Mouse (Mus musculus): ENCODE measurements around the gene Hirip3. TPM values are rescaled to one million over a fixed set of nuclear protein-coding genes. Genes with fewer than 3 reads are reported as not detected.
"Not testable (repeated sequence)": the region's sequence is repeated elsewhere in the genome, so short reads cannot be mapped to it uniquely, and the experiment has no call there.

Hirip3 gene
- polyA plus RNA-seq, 1 experiment from 2014 or later = 57.2 TPM

DNA sequence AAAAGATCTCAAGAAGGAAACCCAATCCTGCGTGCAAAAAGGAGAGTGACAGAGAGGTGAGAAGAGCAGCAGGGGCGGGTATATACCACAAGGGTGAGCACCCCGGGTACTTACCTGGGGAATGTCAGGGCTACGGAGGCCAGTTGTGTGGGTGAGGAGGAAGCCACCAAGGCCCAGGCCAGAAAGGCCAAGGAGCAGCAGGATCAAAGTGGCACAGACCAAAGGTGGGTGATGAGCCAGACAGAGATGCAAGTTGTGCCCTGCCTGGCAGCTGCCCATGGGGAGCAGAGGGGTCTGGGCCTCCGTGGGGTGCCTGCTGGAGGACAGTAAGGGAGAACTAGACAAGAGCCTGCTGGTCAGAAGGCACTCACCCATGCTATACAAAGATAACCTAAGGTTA is 35.1 kb downstream of the Hirip3 start:
- 86% methylated on average over 5 of the region's 5 CpGs for WGBS
- H3K27ac ChIP-seq = no peak overlapping the region
- DNase-seq (ENCODE audit: low spot score) = no peak
- no peaks in the 10 kb centered on the region for H3K9me3 ChIP-seq (replicated peaks)
- peaks cover under 1% of the 10 kb centered on the region for H3K36me3 ChIP-seq
- H3K4me3 ChIP-seq = no peak overlapping the region
- H3K27me3 ChIP-seq (ENCODE audit: low read depth, poor library complexity, severe bottlenecking) = no peaks in the 10 kb centered on the region
- H3K4me1 ChIP-seq = peaks cover 16% of the 10 kb centered on the region

GRCm38 (mm10) chr7:126897390-126898101 is 35.8 kb downstream of the Hirip3 start:
- Histone ChIP-seq H3K9me3 (replicated peaks) (no peaks in the 10 kb centered on the region), H3K27ac (peak overlapping the region; percentile 90), H3K4me1 (peaks cover 16% of the 10 kb centered on the region), H3K4me3 (peak overlapping the region; percentile 77), H3K27me3 (ENCODE audit: low read depth, poor library complexity, severe bottlenecking) (no peaks in the 10 kb centered on the region), H3K36me3 (no peaks in the 10 kb centered on the region)
- 27% methylated on average over 16 of the region's 16 CpGs for WGBS
- DNase-seq (ENCODE audit: low spot score) = no peak

GRCm38 (mm10) chr7:126898102-126898990 is 36.6 kb downstream of the Hirip3 start:
- H3K36me3 ChIP-seq = no peaks in the 10 kb centered on the region
- WGBS = 12% methylated on average over 37 of the region's 37 CpGs
- DNase-seq (ENCODE audit: low spot score) = peak; percentile 100

DNA sequence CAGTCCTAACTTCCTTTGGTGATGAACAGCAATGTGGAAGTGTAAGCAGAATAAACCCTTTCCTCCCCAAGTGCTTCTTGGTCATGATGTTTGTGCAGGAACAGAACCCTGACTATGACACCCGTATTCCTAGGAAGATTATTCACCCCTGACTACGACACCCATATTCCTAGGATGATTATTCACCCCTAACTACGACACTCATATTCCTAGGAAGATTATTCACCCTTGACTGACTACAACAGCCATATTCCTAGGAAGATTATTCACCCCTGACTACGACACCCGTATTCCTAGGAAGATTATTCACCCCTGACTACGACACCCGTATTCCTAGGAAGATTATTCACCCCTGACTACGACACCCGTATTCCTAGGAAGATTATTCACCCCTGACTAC is 38.0 kb downstream of the Hirip3 start:
- not testable (repeated sequence) for H3K36me3 ChIP-seq; H3K27ac ChIP-seq; H3K4me3 ChIP-seq; H3K27me3 ChIP-seq (ENCODE audit: low read depth, poor library complexity, severe bottlenecking); H3K9me3 ChIP-seq (replicated peaks); DNase-seq (ENCODE audit: low spot score)
- peaks cover 16% of the 10 kb centered on the region for H3K4me1 ChIP-seq
- 91% methylated on average over 8 of the region's 9 CpGs for WGBS

More at GRCm38 (mm10) chr7:126898102-126898990, 36.6 kb downstream of the Hirip3 start:
- peak overlapping the region; percentile 90 for H3K27ac ChIP-seq
- no peaks in the 10 kb centered on the region for H3K9me3 ChIP-seq (replicated peaks)
- H3K4me1 ChIP-seq = peaks cover 16% of the 10 kb centered on the region
- no peaks in the 10 kb centered on the region for H3K27me3 ChIP-seq (ENCODE audit: low read depth, poor library complexity, severe bottlenecking)
- peak overlapping the region; percentile 77 for H3K4me3 ChIP-seq

GRCm38 (mm10) chr7:126905590-126905989 is 43.8 kb downstream of the Hirip3 start:
- H3K4me1 ChIP-seq = no peaks in the 10 kb centered on the region
- no peak overlapping the region for H3K27ac ChIP-seq
- DNase-seq (ENCODE audit: low spot score) = no peak
- no peak overlapping the region for H3K4me3 ChIP-seq
- no peaks in the 10 kb centered on the region for H3K36me3 ChIP-seq
- no peaks in the 10 kb centered on the region for H3K9me3 ChIP-seq (replicated peaks)
- 77% methylated on average over 3 of the region's 3 CpGs for WGBS
- H3K27me3 ChIP-seq (ENCODE audit: low read depth, poor library complexity, severe bottlenecking) = no peaks in the 10 kb centered on the region

DNA sequence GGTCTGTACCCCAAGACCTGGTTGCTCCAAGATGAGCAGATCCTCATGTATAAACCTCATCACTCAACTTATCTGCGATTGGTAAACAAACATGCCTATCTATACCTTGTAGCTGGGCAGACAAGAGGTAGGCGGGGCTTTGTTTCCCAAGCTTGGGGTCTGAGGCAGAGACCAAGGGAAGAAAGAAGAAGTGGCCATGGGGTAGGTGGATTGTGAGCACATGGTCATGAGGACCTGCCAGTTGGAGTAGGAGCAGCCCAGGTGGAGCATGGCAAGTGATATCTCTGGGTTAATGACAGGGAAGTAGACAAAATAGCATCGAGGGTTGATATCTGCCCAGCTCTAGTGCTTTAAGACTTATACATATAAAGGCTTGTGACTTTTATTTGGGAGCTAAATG is 53.1 kb downstream of the Hirip3 start:
- Histone ChIP-seq H3K36me3 (no peaks in the 10 kb centered on the region), H3K4me3 (no peak overlapping the region), H3K9me3 (replicated peaks) (no peaks in the 10 kb centered on the region), H3K4me1 (no peaks in the 10 kb centered on the region), H3K27me3 (ENCODE audit: low read depth, poor library complexity, severe bottlenecking) (no peaks in the 10 kb centered on the region), H3K27ac (no peak overlapping the region)
- 94% methylated on average over 3 of the region's 3 CpGs for WGBS
- DNase-seq (ENCODE audit: low spot score) = no peak

Other genes starting within 250 kb of the Hirip3 start
- 0.45 and 0.78 TPM in 2 replicates for gene Nupr1, start 231.1 kb upstream of the Hirip3 start, polyA plus RNA-seq (2016; fragmentation: Nextera tagmentation; extraction: Ambion mirVana)
- 69.0 and 69.2 TPM in 2 replicates for gene Sgf29, start 212.7 kb upstream of the Hirip3 start, polyA plus RNA-seq (2016; fragmentation: Nextera tagmentation; extraction: Ambion mirVana)
- gene Sult1a1, start 185.5 kb upstream of the Hirip3 start, polyA plus RNA-seq (2016; fragmentation: Nextera tagmentation; extraction: Ambion mirVana) = 0.11 and 0.49 TPM in 2 replicates
- gene Bola2, start 166.6 kb upstream of the Hirip3 start, polyA plus RNA-seq (2016; fragmentation: Nextera tagmentation; extraction: Ambion mirVana) = 177 and 237 TPM in 2 replicates
- 12.6 and 14.8 TPM in 2 replicates for gene Slx1b, start 166.2 kb upstream of the Hirip3 start, polyA plus RNA-seq (2016; fragmentation: Nextera tagmentation; extraction: Ambion mirVana)
- gene Coro1a, start 154.2 kb upstream of the Hirip3 start, polyA plus RNA-seq (2016; fragmentation: Nextera tagmentation; extraction: Ambion mirVana) = 28.9 and 37.8 TPM in 2 replicates
- gene Mapk3, start 102.4 kb upstream of the Hirip3 start, polyA plus RNA-seq (2016; fragmentation: Nextera tagmentation; extraction: Ambion mirVana) = 47.3 and 55.9 TPM in 2 replicates
- 0.83 and 1.5 TPM in 2 replicates for gene Gdpd3, start 95.6 kb upstream of the Hirip3 start, polyA plus RNA-seq (2016; fragmentation: Nextera tagmentation; extraction: Ambion mirVana)
- 51.7 and 84.9 TPM in 2 replicates for gene Ypel3, start 85.0 kb upstream of the Hirip3 start, polyA plus RNA-seq (2016; fragmentation: Nextera tagmentation; extraction: Ambion mirVana)
- gene Tbx6, start 80.5 kb upstream of the Hirip3 start, polyA plus RNA-seq (2016; fragmentation: Nextera tagmentation; extraction: Ambion mirVana) = 0.23 and 0.53 TPM in 2 replicates
- gene Ppp4c, start 69.5 kb upstream of the Hirip3 start, polyA plus RNA-seq (2016; fragmentation: Nextera tagmentation; extraction: Ambion mirVana) = 450 and 462 TPM in 2 replicates
- 0.20 and 0.21 TPM in 2 replicates for gene Fam57b, start 64.3 kb upstream of the Hirip3 start, polyA plus RNA-seq (2016; fragmentation: Nextera tagmentation; extraction: Ambion mirVana)
- not detected in 2 replicates for gene 4930451I11Rik, start 30.3 kb upstream of the Hirip3 start, polyA plus RNA-seq (2016; fragmentation: Nextera tagmentation; extraction: Ambion mirVana)
- 1.0 and 1.9 TPM in 2 replicates for gene Doc2a, start 14.6 kb upstream of the Hirip3 start, polyA plus RNA-seq (2016; fragmentation: Nextera tagmentation; extraction: Ambion mirVana)
- 117 and 131 TPM in 2 replicates for gene Ino80e, start 405 bp downstream of the Hirip3 start, polyA plus RNA-seq (2016; fragmentation: Nextera tagmentation; extraction: Ambion mirVana)
- gene Taok2, start 22.7 kb downstream of the Hirip3 start, polyA plus RNA-seq (2016; fragmentation: Nextera tagmentation; extraction: Ambion mirVana) = 48.5 and 56.4 TPM in 2 replicates
- 15.6 and 16.6 TPM in 2 replicates for gene Tmem219, start 60.9 kb downstream of the Hirip3 start, polyA plus RNA-seq (2016; fragmentation: Nextera tagmentation; extraction: Ambion mirVana)
- 19.5 and 20.3 TPM in 2 replicates for gene Kctd13, start 66.9 kb downstream of the Hirip3 start, polyA plus RNA-seq (2016; fragmentation: Nextera tagmentation; extraction: Ambion mirVana)
- 0.11 TPM in 1 of 2 replicates, not detected in the other for gene Asphd1, start 87.6 kb downstream of the Hirip3 start, polyA plus RNA-seq (2016; fragmentation: Nextera tagmentation; extraction: Ambion mirVana)
- 0.10 and 0.20 TPM in 2 replicates for gene Sez6l2, start 88.6 kb downstream of the Hirip3 start, polyA plus RNA-seq (2016; fragmentation: Nextera tagmentation; extraction: Ambion mirVana)
- gene Cdipt, start 113.9 kb downstream of the Hirip3 start, polyA plus RNA-seq (2016; fragmentation: Nextera tagmentation; extraction: Ambion mirVana) = 89.4 and 99.5 TPM in 2 replicates
- 0.81 and 1.0 TPM in 2 replicates for gene Cdiptos, start 114.1 kb downstream of the Hirip3 start, polyA plus RNA-seq (2016; fragmentation: Nextera tagmentation; extraction: Ambion mirVana)
- gene Mvp, start 152.6 kb downstream of the Hirip3 start, polyA plus RNA-seq (2016; fragmentation: Nextera tagmentation; extraction: Ambion mirVana) = 3.3 and 4.0 TPM in 2 replicates
- gene Pagr1b, start 154.5 kb downstream of the Hirip3 start, polyA plus RNA-seq (2016; fragmentation: Nextera tagmentation; extraction: Ambion mirVana) = 0.90 TPM in 1 of 2 replicates, not detected in the other
- gene Pagr1a, start 155.4 kb downstream of the Hirip3 start, polyA plus RNA-seq (2016; fragmentation: Nextera tagmentation; extraction: Ambion mirVana) = 88.5 and 95.0 TPM in 2 replicates
- gene Gm42742, start 159.1 kb downstream of the Hirip3 start, polyA plus RNA-seq (2016; fragmentation: Nextera tagmentation; extraction: Ambion mirVana) = 30.8 and 44.7 TPM in 2 replicates
- gene Prrt2, start 159.2 kb downstream of the Hirip3 start, polyA plus RNA-seq (2016; fragmentation: Nextera tagmentation; extraction: Ambion mirVana) = 2.9 and 4.4 TPM in 2 replicates
- 86.0 and 88.1 TPM in 2 replicates for gene Maz, start 165.1 kb downstream of the Hirip3 start, polyA plus RNA-seq (2016; fragmentation: Nextera tagmentation; extraction: Ambion mirVana)
- 215 and 219 TPM in 2 replicates for gene Kif22, start 180.5 kb downstream of the Hirip3 start, polyA plus RNA-seq (2016; fragmentation: Nextera tagmentation; extraction: Ambion mirVana)
- gene Zg16, start 225.4 kb downstream of the Hirip3 start, polyA plus RNA-seq (2016; fragmentation: Nextera tagmentation; extraction: Ambion mirVana) = not detected in 2 replicates
- gene AI467606, start 229.4 kb downstream of the Hirip3 start, polyA plus RNA-seq (2016; fragmentation: Nextera tagmentation; extraction: Ambion mirVana) = 0.36 and 0.86 TPM in 2 replicates